Mouse (Mus musculus): Measurements from ENCODE around the gene Gm20747.
"Not testable (repeated sequence)": the region's sequence is repeated elsewhere in the genome, so short reads cannot be mapped to it uniquely, and the experiment has no call there.

The Gm20747 gene

GRCm38 (mm10) chrY:53418191-53418590 lies at the start of gene Gm20747:
Gene Gm20747, minus strand, starts transcription at chrY:53418291.
- not testable (repeated sequence) for DNase-seq (ENCODE audit: low read depth)

All from induced T-regulatory cell, adult 2 months (primary cell).